Mouse (Mus musculus): ENCODE measurements around the gene Rasgef1b.

DNA sequence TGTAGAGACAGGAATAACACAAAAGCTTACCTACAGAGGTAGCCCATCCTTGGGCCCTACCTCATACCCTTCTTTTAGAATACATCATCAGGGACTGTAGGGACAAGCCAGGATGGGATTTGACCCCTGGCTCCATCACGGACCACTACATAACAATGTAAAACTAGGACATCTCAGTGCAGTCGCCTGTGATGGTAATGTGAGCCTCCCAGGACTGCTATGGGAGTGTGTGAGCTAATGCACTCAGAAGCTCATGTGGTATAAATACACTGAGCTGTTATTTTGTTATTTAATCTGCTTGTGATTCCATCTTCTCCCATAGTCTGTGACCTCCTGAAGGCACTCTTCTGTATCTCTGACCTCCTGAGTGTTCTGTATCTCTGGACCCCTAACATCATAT lies 432.5 kb downstream of the Rasgef1b start:
- no peak for TF ChIP-seq CTCF (IDR thresholded peaks at IDR 0.05; ENCODE audit: insufficient read depth, low read length)
- TF ChIP-seq POLR2A (IDR thresholded peaks at IDR 0.05; ENCODE audit: borderline replicate concordance, extremely low read depth, low read depth, low read length) = no peak
